Mouse (Mus musculus) small intestine, adult 10 weeks (tissue): ENCODE measurements around the gene Mat1a. TPM values are rescaled to one million over a fixed set of nuclear protein-coding genes. Genes with fewer than 3 reads are reported as not detected.

ENCODE experiments used
- polyA plus RNA-seq: library from polyadenylated mRNA; stranded (reverse); fragments of 350-450 nt; fragmentation: Illumina TruSeq; extraction: RNeasy Lipid Tissue Mini Kit (QIAGEN cat#74804); gene quantifications from one replicate; pipeline ENCODE4 v1.2.3, GENCODE M21; 2014; ENCODE audit warnings: low replicate concordance

Gene Mat1a
- polyA plus RNA-seq: 0.37 TPM

DNA sequence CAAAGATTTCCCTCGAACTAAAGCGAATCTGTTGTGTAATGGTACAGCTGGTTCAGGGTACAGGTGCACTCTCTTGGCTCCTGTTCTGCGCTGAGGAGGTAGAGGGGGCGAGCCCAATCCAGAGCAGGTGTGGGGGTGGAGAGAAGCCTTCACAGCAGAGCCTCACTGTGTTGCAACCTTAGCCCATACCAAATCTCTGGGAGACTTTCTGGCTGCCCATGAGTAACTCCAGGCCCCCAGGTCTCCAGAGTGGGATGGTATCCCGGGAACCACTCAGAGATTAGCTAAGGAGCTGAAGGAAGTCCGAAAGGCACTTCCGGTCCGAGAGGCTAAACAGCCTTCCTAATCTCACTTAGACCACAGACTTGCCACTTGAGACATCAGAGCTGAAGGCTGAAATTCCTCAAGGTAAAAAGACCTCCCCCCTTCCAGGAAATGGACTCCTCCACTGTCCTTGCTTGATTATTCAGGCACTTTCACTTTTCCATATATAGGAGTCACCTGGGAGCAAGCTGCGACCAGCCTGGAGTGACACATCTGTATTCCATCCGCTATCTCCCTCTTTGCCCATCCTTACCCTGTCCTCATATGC is at the start of gene Mat1a:
TSS of gene Mat1a (plus strand) at position 183 of the 592 bp plus-strand sequence.

GRCm38 (mm10) chr14:41069108-41069507 is 35.7 kb upstream of the Mat1a start, which contains the start of gene Dydc2:
Dydc2 (minus strand) TSS chr14:41069208.

DNA sequence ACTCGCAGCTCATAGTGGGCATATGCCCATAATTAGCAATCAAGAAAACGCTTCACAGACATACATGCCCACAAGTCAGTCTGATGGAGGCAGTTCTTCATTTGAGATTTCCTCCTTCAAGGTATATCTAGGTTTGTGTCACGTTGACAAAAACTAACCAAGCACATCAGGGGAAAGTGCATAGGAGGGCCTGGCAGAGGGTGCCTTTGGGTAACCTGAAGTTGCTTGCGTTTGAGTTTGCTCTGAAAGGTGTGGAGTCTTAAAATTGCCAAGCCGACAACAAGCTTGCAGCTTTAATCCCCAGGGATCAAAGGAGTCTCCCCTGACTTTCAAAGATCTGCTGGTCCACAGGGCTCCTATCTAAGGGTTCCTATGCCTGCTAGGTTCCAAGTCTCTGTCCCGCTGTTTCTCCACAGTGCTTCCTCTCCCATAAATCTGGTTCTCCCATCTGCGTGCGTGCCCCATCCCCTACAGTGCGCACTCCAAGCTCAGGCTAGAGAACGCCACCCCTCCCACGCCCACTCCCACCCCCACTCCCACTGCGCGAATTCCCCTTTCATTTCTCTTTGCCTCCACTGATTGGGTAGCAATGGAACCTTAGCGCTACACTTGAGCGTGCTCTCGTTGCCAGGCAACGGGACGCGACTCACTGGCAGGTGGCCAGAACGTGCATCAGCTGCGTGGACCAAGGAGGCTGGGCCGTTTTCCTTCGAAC is 32.4 kb upstream of the Mat1a start, which contains the start of gene Dydc1:
TSS of gene Dydc1 (plus strand) at position 683 of the 715 bp plus-strand sequence.

DNA sequence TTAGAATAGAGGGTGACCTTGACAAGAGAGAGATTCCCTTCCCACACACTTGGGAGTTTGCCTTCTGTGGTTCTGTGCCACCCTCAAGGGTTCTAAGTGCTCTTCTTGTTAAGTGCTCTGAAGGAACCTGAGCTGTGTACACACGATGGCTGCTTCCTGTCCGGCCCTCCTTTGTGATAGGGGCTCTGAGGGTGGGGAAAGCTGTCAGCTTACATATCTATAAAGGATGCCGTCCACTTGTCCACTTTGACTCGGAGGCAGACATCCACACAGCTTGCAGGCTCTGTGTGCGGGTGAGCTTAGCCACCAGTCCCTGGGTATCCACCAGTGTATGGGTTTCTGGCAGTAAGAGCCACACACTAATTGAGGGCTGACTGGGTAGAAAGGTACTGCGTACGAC is 26.7 kb downstream of the Mat1a start, which contains the start of gene Sftpa1:
TSS of gene Sftpa1 (plus strand) at position 243 of the 400 bp plus-strand sequence.

GRCm38 (mm10) chr14:41151220-41151898 is 46.5 kb downstream of the Mat1a start, which contains the start of gene Mbl1:
Mbl1 (plus strand) TSS chr14:41151458.

Other genes starting within 250 kb of the Mat1a start
- 0.33 TPM for gene Sh2d4b, start 211.8 kb upstream of the Mat1a start, polyA plus RNA-seq
- 9.9 TPM for gene Tspan14, start 138.2 kb upstream of the Mat1a start, polyA plus RNA-seq
- gene Fam213a, start 91.2 kb upstream of the Mat1a start, polyA plus RNA-seq: 636 TPM
- gene Dydc2, start 35.8 kb upstream of the Mat1a start, polyA plus RNA-seq: not detected
- gene Dydc1, start 32.1 kb upstream of the Mat1a start, polyA plus RNA-seq: not detected
- gene Sftpa1, start 26.7 kb downstream of the Mat1a start, polyA plus RNA-seq: 0.37 TPM
- gene Mbl1, start 46.4 kb downstream of the Mat1a start, polyA plus RNA-seq: not detected
- not detected for gene Sftpd, start 80.1 kb downstream of the Mat1a start, polyA plus RNA-seq
- not detected for gene Gm2832, start 173.8 kb downstream of the Mat1a start, polyA plus RNA-seq
- gene Gm5798, start 243.6 kb downstream of the Mat1a start, polyA plus RNA-seq: not detected